Mouse (Mus musculus): ENCODE measurements around the gene Dennd1a.

- no peak for TF ChIP-seq CTCF (IDR thresholded peaks at IDR 0.05; ENCODE audit: low read depth, low read length)
- TF ChIP-seq POLR2A (IDR thresholded peaks at IDR 0.05; ENCODE audit: extremely low read depth, insufficient read depth, low read length), result no peak
Measured at GRCm38 (mm10) chr2:37788176-37788962, 498.8 kb downstream of the Dennd1a start.

Data from liver, adult 2 months (tissue).